Mouse (Mus musculus) myocyte (in vitro differentiated cells): ENCODE results near the gene Ccdc153. TPM values are rescaled to one million over a fixed set of nuclear protein-coding genes. Genes with fewer than 3 reads are reported as not detected.

ENCODE experiments used
- H3K27me3 ChIP-seq: one replicate; pipeline ENCODE4 v1.6.1; 2011; ENCODE audit not compliant: control insufficient read depth, insufficient read depth, insufficient read length
- H3K36me3 ChIP-seq: one replicate; pipeline ENCODE4 v1.6.1; 2011; ENCODE audit not compliant: control insufficient read depth, insufficient read depth
- H3K4me2 ChIP-seq: one replicate; pipeline ENCODE4 v1.6.1; 2011; ENCODE audit warnings: low read depth, control low read depth
- H3K4me3 ChIP-seq: one replicate; pipeline ENCODE4 v1.5.1; 2011; ENCODE audit warnings: mild to moderate bottlenecking, control low read depth, moderate library complexity
- H3K79me2 ChIP-seq: one replicate; pipeline ENCODE4 v1.6.1; 2011; ENCODE audit not compliant: control insufficient read depth, insufficient read depth
- H3ac ChIP-seq: one replicate; pipeline ENCODE4 v1.6.1; 2011; ENCODE audit not compliant: control insufficient read depth, insufficient read length
- CEBPB ChIP-seq: IDR thresholded peaks from 2 replicates; pipeline ENCODE4 v1.6.1; 2011; ENCODE audit warnings: mild to moderate bottlenecking, moderate library complexity; ENCODE audit not compliant: poor library complexity, insufficient read depth, severe bottlenecking
- E2F4 ChIP-seq: IDR thresholded peaks from one replicate; pipeline ENCODE4 v1.6.1; 2011; ENCODE audit warnings: mild to moderate bottlenecking, control low read depth, moderate library complexity; ENCODE audit not compliant: insufficient read depth
- MAX ChIP-seq: IDR thresholded peaks from one replicate; pipeline ENCODE4 v1.6.1; 2011; ENCODE audit warnings: low read depth, mild to moderate bottlenecking, control low read depth
- MYOD1 ChIP-seq, 3 experiments: IDR thresholded peaks; one replicate each; pipeline ENCODE4 v1.6.1; 2011; ENCODE audit warnings: control low read depth in 2 of 3, low read depth in 2 of 3, mild to moderate bottlenecking in 2 of 3, moderate library complexity in 1 of 3; ENCODE audit not compliant: insufficient read length in 2 of 3, control insufficient read depth in 1 of 3
- MYOG ChIP-seq, 3 experiments: IDR thresholded peaks; one replicate each; pipeline ENCODE4 v1.6.1; 2011; ENCODE audit warnings: control low read depth in 2 of 3, low read depth in 2 of 3, mild to moderate bottlenecking in 2 of 3; ENCODE audit not compliant: insufficient read length in 2 of 3, control insufficient read depth in 1 of 3, insufficient read depth in 1 of 3
- POLR2A ChIP-seq: IDR thresholded peaks from one replicate; pipeline ENCODE4 v1.6.1; 2011; ENCODE audit warnings: low read depth, mild to moderate bottlenecking, control low read depth, moderate library complexity; ENCODE audit not compliant: insufficient read length
- POLR2AphosphoS2 ChIP-seq: IDR thresholded peaks from one replicate; pipeline ENCODE4 v1.6.1; 2011; ENCODE audit warnings: low read depth, control low read depth; ENCODE audit not compliant: insufficient read length
- REST ChIP-seq: IDR thresholded peaks from one replicate; pipeline ENCODE4 v1.6.1; 2011; ENCODE audit warnings: mild to moderate bottlenecking, control low read depth, moderate library complexity; ENCODE audit not compliant: insufficient read depth, insufficient read length
- SRF ChIP-seq: IDR thresholded peaks from one replicate; pipeline ENCODE4 v1.6.1; 2011; ENCODE audit warnings: low read depth; ENCODE audit not compliant: control insufficient read depth, insufficient read length
- TCF12 ChIP-seq: IDR thresholded peaks from one replicate; pipeline ENCODE4 v1.6.1; 2011; ENCODE audit warnings: mild to moderate bottlenecking, control low read depth; ENCODE audit not compliant: poor library complexity, insufficient read depth, severe bottlenecking
- TCF3 ChIP-seq: IDR thresholded peaks from one replicate; pipeline ENCODE4 v1.6.1; 2011; ENCODE audit warnings: low read depth, control low read depth; ENCODE audit not compliant: insufficient read length
- USF1 ChIP-seq: IDR thresholded peaks from one replicate; pipeline ENCODE4 v1.6.1; 2011; ENCODE audit warnings: low read depth, mild to moderate bottlenecking, control low read depth, moderate library complexity
- polyA plus RNA-seq: library from polyadenylated mRNA; unstranded; fragments of >200 nt; fragmentation: generic; extraction: Trizol; gene quantifications from one replicate; pipeline ENCODE4 v1.2.1, GENCODE M21; 2012; ENCODE audit warnings: missing spikeins

The Ccdc153 gene
- not detected for polyA plus RNA-seq

GRCm38 (mm10) chr9:44240399-44240798 lies at the start of gene Ccdc153:
Ccdc153 (plus strand) TSS chr9:44240676.
- TF ChIP-seq MYOG (IDR thresholded peaks at IDR 0.05; ENCODE audit: control insufficient read depth in 1 of 3, insufficient read depth in 1 of 3, insufficient read length in 2 of 3, low read depth in 2 of 3): no peak
- no peak for TF ChIP-seq MYOD1 (IDR thresholded peaks at IDR 0.05; ENCODE audit: control insufficient read depth in 1 of 3, insufficient read length in 2 of 3, low read depth in 2 of 3)
- TF ChIP-seq TCF3: no peak
- TF ChIP-seq POLR2A: no peak
- TF ChIP-seq MAX: no peak
- TF ChIP-seq REST: no peak
- TF ChIP-seq POLR2AphosphoS2: no peak
- no peak for TF ChIP-seq USF1
- TF ChIP-seq SRF: no peak
- TF ChIP-seq TCF12: no peak
- H3K4me2 ChIP-seq: peak within 1 kb of the TSS; percentile 18
- no peak within 1 kb of the TSS for H3K4me3 ChIP-seq
- H3K79me2 ChIP-seq: no peaks in the 10 kb centered on the region
- H3ac ChIP-seq: no peak within 1 kb of the TSS
- H3K27me3 ChIP-seq: no peaks in the 10 kb centered on the region
- no peaks in the 10 kb centered on the region for H3K36me3 ChIP-seq

GRCm38 (mm10) chr9:44191166-44191565 lies 49.3 kb upstream of the Ccdc153 start:
- no peak for TF ChIP-seq POLR2A
- Histone ChIP-seq H3K4me3 (no peak overlapping the region), H3K79me2 (peaks cover 9% of the 10 kb centered on the region), H3ac (no peak overlapping the region), H3K36me3 (no peaks in the 10 kb centered on the region), H3K27me3 (no peaks in the 10 kb centered on the region), H3K4me2 (no peak overlapping the region)

- H3K36me3 ChIP-seq: peaks cover 1% of the 10 kb centered on the region
- no peaks in the 10 kb centered on the region for H3K27me3 ChIP-seq
- TF ChIP-seq USF1 (no peak), TCF3 (no peak), SRF (no peak), REST (no peak), CEBPB (no peak), MYOG (IDR thresholded peaks at IDR 0.05; ENCODE audit: control insufficient read depth in 1 of 3, insufficient read depth in 1 of 3, insufficient read length in 2 of 3, low read depth in 2 of 3) (no peak), MAX (no peak), MYOD1 (IDR thresholded peaks at IDR 0.05; ENCODE audit: control insufficient read depth in 1 of 3, insufficient read length in 2 of 3, low read depth in 2 of 3) (no peak), TCF12 (no peak), POLR2A (no peak), E2F4 (no peak)
- peaks cover 14% of the 10 kb centered on the region for H3K79me2 ChIP-seq
- H3ac ChIP-seq: no peak overlapping the region
- H3K4me3 ChIP-seq: no peak overlapping the region
- no peak overlapping the region for H3K4me2 ChIP-seq
These were observed 48.2 kb upstream of the Ccdc153 start for GRCm38 (mm10) chr9:44192312-44192711.

- Histone ChIP-seq H3K4me2 (no peak overlapping the region), H3ac (no peak overlapping the region), H3K4me3 (no peak overlapping the region), H3K79me2 (peaks cover 15% of the 10 kb centered on the region), H3K27me3 (no peaks in the 10 kb centered on the region), H3K36me3 (peaks cover 5% of the 10 kb centered on the region)
- TF ChIP-seq SRF (no peak), POLR2AphosphoS2 (no peak), TCF3 (no peak), E2F4 (no peak), POLR2A (no peak), TCF12 (no peak), MAX (no peak), REST (no peak), USF1 (no peak), MYOD1 (IDR thresholded peaks at IDR 0.05; ENCODE audit: control insufficient read depth in 1 of 3, insufficient read length in 2 of 3, low read depth in 2 of 3) (no peak), MYOG (IDR thresholded peaks at IDR 0.05; ENCODE audit: control insufficient read depth in 1 of 3, insufficient read depth in 1 of 3, insufficient read length in 2 of 3, low read depth in 2 of 3) (no peak), CEBPB (no peak)
These were observed 47.7 kb upstream of the Ccdc153 start for GRCm38 (mm10) chr9:44192794-44193193.

GRCm38 (mm10) chr9:44194000-44194399 lies 46.5 kb upstream of the Ccdc153 start:
- no peak overlapping the region for H3K4me3 ChIP-seq
- H3K79me2 ChIP-seq: peaks cover 15% of the 10 kb centered on the region
- peaks cover 5% of the 10 kb centered on the region for H3K36me3 ChIP-seq
- H3K4me2 ChIP-seq: no peak overlapping the region
- no peaks in the 10 kb centered on the region for H3K27me3 ChIP-seq
- no peak overlapping the region for H3ac ChIP-seq
- TF ChIP-seq TCF3: no peak
